Mouse (Mus musculus) hindbrain, embryonic 11.5 days (tissue): ENCODE results near the gene Rab11fip2. TPM values are rescaled to one million over a fixed set of nuclear protein-coding genes. Genes with fewer than 3 reads are reported as not detected.

ENCODE experiments used
- ATAC-seq: fragments of 200-750 bp; cut with Nextera tagmentation; 2 replicates; pipeline ENCODE4 v1.8.0; 2017; ENCODE audit warnings: mild to moderate bottlenecking, moderate TSS enrichment, moderate library complexity; ENCODE audit not compliant: low FRiP score
- DNase-seq: peaks from one replicate; pipeline ENCODE4 v3.0.0-alpha.2; 2015; ENCODE audit warnings: low spot score
- H3K27ac ChIP-seq: fragments of 300-500 bp; sonication (generic); 2 replicates; pipeline ENCODE4 v1.5.1; 2014; ENCODE audit warnings: mild to moderate bottlenecking, low read depth, low read length
- H3K27me3 ChIP-seq: fragments of 300-500 bp; sonication (generic); 2 replicates; pipeline ENCODE4 v1.6.1; 2014; ENCODE audit warnings: mild to moderate bottlenecking, low read length, moderate library complexity, mixed read lengths; ENCODE audit not compliant: control insufficient read depth, insufficient read depth
- H3K36me3 ChIP-seq: fragments of 300-500 bp; sonication (generic); 2 replicates; pipeline ENCODE4 v1.6.1; 2014; ENCODE audit warnings: mild to moderate bottlenecking, low read length, moderate library complexity, mixed read lengths; ENCODE audit not compliant: control insufficient read depth, insufficient read depth
- H3K4me1 ChIP-seq: fragments of 300-500 bp; sonication (generic); replicated peaks from 2 replicates; pipeline ENCODE4 v1.6.1; 2014; ENCODE audit warnings: low read length, mixed read lengths; ENCODE audit not compliant: control insufficient read depth, insufficient read depth
- H3K4me2 ChIP-seq: fragments of 300-500 bp; sonication (generic); replicated peaks from 2 replicates; pipeline ENCODE4 v1.6.1; 2014; ENCODE audit warnings: mild to moderate bottlenecking, low read depth, low read length
- H3K4me3 ChIP-seq: fragments of 300-500 bp; sonication (generic); 2 replicates; pipeline ENCODE4 v1.5.1; 2014; ENCODE audit warnings: low read depth, low read length
- H3K9ac ChIP-seq: fragments of 300-500 bp; sonication (generic); 2 replicates; pipeline ENCODE4 v1.6.1; 2014; ENCODE audit warnings: low read depth, low read length
- H3K9me3 ChIP-seq: fragments of 300-500 bp; sonication (generic); 2 replicates; pipeline ENCODE4 v1.6.1; 2016; ENCODE audit warnings: low read length; ENCODE audit not compliant: control insufficient read depth
- WGBS: fragments of 180-500 bp; shearing (Covaris S2); extraction: QIAGEN DNeasy Blood & Tissue Kit; methylation state at CpG from one replicate; pipeline ENCODE4 v1.1.7; 2014; 5-methylcytosine and 5-hydroxymethylcytosine counted together
- polyA plus RNA-seq: library from polyadenylated mRNA; unstranded; fragments of >200 nt; fragmentation: Nextera tagmentation; extraction: Ambion mirVana; gene quantifications from 2 replicates; pipeline ENCODE4 v1.2.1, GENCODE M21; 2014

Rab11fip2 gene
- polyA plus RNA-seq, 1 experiment from 2014 or later = 8.6 TPM

DNA sequence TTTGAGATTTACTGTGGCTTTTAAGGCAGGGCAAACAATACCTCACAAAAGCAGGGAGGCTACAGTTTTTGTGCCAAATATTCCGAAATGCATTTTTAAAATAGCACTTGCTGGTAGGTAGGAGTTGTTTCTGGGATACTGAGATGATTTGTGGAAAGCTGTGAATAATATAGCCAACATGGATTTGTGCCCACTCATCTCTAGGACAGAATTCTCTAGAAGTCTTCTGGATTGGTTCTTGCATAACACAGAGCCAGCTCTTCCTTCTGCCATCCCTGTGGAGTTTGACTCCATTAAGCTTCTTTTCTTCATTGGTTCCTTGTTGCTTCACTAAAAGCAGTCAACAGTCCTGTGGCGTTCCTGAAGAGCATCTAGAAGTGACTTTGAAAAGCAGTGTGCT, 58.2 kb downstream of the Rab11fip2 start:
- Histone ChIP-seq H3K9me3 (no peaks in the 10 kb centered on the region), H3K4me3 (no peak overlapping the region), H3K27ac (no peak overlapping the region), H3K4me1 (no peaks in the 10 kb centered on the region), H3K4me2 (no peak overlapping the region), H3K36me3 (no peaks in the 10 kb centered on the region), H3K27me3 (no peaks in the 10 kb centered on the region), H3K9ac (no peak overlapping the region)
- ATAC-seq (no peak), DNase-seq (no peak)
- WGBS = 81% methylated on average over 2 of the region's 2 CpGs

GRCm38 (mm10) chr19:59877238-59877637, 66.2 kb downstream of the Rab11fip2 start:
- Histone ChIP-seq H3K4me2 (no peak overlapping the region), H3K36me3 (no peaks in the 10 kb centered on the region), H3K9ac (no peak overlapping the region), H3K4me3 (no peak overlapping the region), H3K27me3 (no peaks in the 10 kb centered on the region), H3K27ac (no peak overlapping the region), H3K4me1 (no peaks in the 10 kb centered on the region), H3K9me3 (no peaks in the 10 kb centered on the region)
- ATAC-seq (no peak), DNase-seq (no peak)
- WGBS = 87% methylated on average over 2 of the region's 2 CpGs

GRCm38 (mm10) chr19:59866666-59867065, 76.8 kb downstream of the Rab11fip2 start:
- Histone ChIP-seq H3K4me1 (no peaks in the 10 kb centered on the region), H3K27me3 (no peaks in the 10 kb centered on the region), H3K36me3 (no peaks in the 10 kb centered on the region), H3K4me3 (no peak overlapping the region), H3K9ac (no peak overlapping the region), H3K27ac (no peak overlapping the region), H3K4me2 (no peak overlapping the region), H3K9me3 (no peaks in the 10 kb centered on the region)
- DNase-seq (no peak), ATAC-seq (no peak)
- 88% methylated on average over 9 of the region's 9 CpGs for WGBS

GRCm38 (mm10) chr19:59862423-59862822, 81.0 kb downstream of the Rab11fip2 start:
- H3K9ac ChIP-seq = no peak overlapping the region
- DNase-seq = no peak

DNA sequence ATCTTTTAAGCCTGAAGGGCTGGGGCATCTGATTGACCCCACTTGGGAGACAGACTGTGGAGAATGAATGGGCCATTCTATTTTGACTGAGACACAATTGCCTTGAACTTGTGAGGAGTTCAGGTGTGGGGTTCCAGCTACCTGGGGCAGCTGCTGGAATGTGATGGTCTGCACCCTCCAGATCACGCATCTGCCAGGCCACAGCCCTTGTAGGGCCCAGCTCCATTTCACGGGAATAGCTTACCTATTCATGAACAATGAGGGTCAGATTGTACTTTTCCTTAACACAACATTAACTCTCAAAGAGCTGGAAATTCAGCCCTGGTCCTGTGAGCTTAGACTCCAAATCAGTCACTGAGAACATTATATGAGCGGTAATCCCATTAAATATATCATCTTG, 82.7 kb downstream of the Rab11fip2 start:
- no peak overlapping the region for H3K4me3 ChIP-seq
- DNase-seq (no peak), ATAC-seq (no peak)
- H3K27me3 ChIP-seq = no peaks in the 10 kb centered on the region
- H3K36me3 ChIP-seq = no peaks in the 10 kb centered on the region
- H3K4me2 ChIP-seq = no peak overlapping the region
- no peak overlapping the region for H3K27ac ChIP-seq
- no peak overlapping the region for H3K9ac ChIP-seq
- no peaks in the 10 kb centered on the region for H3K9me3 ChIP-seq
- H3K4me1 ChIP-seq = no peaks in the 10 kb centered on the region
- 72% methylated on average over 3 of the region's 3 CpGs for WGBS

More at GRCm38 (mm10) chr19:59862423-59862822, 81.0 kb downstream of the Rab11fip2 start:
- H3K4me2 ChIP-seq = no peak overlapping the region
- no peak overlapping the region for H3K27ac ChIP-seq
- no peaks in the 10 kb centered on the region for H3K4me1 ChIP-seq
- no peaks in the 10 kb centered on the region for H3K27me3 ChIP-seq
- no peak overlapping the region for H3K4me3 ChIP-seq
- H3K9me3 ChIP-seq = no peaks in the 10 kb centered on the region
- H3K36me3 ChIP-seq = no peaks in the 10 kb centered on the region
- ATAC-seq = no peak

GRCm38 (mm10) chr19:59853061-59853460, 90.4 kb downstream of the Rab11fip2 start:
- no peak for DNase-seq
- Histone ChIP-seq H3K9ac (no peak overlapping the region), H3K4me2 (no peak overlapping the region), H3K4me1 (no peaks in the 10 kb centered on the region), H3K36me3 (no peaks in the 10 kb centered on the region), H3K4me3 (no peak overlapping the region), H3K27ac (no peak overlapping the region), H3K27me3 (no peaks in the 10 kb centered on the region), H3K9me3 (no peaks in the 10 kb centered on the region)
- 89% methylated on average over 3 of the region's 3 CpGs for WGBS
- no peak for ATAC-seq
